Mouse (Mus musculus) layer of hippocampus, postnatal 36 days (tissue): ENCODE results near the gene Shroom3. TPM values are rescaled to one million over a fixed set of nuclear protein-coding genes. Genes with fewer than 3 reads are reported as not detected.

Experiments
- DNase-seq, 2 experiments: peaks; one replicate each; pipeline ENCODE4 v3.0.0; 2022
- total RNA-seq, 2 experiments: library from RNA; stranded (reverse); gene quantifications; 2 replicates each; pipeline ENCODE4 v1.2.3; 2021

Gene Shroom3
- total RNA-seq, 2 experiments from 2014 or later: 2.1 to 2.5 TPM

DNA sequence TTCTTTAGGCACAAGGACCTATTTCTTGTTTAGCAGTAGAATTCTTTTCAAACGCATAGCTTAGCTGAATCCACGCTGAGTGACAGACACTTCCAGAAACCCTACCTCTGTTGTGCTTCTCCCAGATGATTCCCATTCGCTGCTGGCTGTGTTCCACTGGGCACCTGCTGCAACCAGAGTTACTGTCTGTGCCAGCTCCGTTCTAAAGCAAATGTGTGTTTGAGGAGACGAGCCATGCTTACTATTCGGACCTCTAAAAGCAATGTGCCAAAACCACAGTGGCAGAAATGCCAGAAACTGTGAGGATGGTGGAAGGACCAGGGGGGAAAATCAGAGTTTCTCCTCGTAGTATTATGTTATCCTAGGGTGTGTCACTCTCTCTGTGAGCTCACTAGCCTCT is 173.9 kb downstream of the Shroom3 start:
- DNase-seq: peak in 1 of 2 experiments; percentile 5

DNA sequence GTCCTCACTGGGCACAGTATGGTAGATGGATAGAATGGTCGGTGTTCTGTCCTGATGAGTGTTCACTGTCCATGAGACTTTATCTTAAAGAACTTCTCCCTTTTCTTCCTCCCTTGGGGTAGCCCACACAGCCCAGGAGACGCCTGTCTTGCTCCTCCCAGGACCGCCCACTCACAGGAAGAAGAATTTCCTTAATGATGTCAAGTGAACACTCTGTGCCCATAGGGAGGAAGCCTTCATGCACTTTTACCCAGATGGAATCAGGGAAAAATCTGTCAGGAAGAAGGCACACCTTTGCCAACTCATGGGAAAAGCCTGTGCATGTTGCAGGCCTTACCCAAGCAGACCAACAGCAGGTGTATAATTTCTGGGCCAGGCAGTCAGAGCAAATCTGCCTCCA is 174.9 kb downstream of the Shroom3 start:
- no peak for DNase-seq

DNA sequence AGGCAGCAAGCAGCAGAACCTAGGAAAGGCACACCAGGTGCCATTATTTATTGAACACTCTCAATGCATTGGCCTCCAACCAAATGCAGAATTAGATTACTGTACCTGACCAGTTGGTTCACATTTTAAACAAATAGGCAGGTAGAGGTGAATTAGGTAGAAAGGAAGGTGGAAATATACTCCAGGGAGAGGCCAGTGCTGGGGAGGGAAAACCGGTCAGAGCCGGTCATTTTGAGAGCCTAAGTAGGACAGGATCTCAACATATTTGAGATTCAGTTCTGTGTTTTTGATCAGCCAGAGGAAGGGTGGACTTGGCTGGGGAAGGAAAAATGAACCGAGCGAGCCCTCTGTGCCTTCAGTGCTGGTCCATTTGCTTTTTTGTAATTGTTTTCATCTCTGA is 175.3 kb downstream of the Shroom3 start:
- no peak for DNase-seq

DNA sequence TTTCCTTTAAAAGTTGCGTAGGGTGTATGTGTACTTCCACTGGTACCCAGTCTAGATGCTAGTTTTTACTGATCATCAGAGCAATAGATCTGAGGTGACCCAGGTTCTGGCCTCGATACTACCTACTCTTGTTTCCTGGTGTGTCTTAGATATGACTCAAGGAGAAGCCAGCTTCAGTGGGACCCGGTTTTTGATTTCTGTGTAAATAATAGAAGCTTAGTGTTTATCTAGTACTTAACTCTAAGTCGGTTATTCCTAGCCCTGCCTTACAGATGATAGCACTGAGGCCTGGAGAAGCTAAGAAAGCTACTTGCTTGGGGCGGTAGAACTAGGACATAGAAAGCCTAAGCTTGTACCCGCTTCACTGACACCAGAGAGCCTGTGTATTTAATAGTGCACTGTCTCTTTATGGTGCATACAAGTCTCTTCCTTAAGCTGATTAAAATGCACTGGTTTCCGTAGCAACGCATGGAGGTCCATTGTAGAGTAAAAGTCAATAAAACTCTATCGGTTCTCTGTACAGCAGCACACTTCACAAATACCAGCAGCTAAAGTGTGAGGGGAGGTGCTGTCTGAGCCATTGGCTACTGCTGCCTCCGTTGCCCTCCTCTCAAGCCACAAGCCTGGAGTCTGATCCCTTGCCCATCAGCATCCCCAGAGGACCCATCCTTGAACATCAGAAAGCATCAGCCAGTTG is 178.3 kb downstream of the Shroom3 start:
- no peak for DNase-seq

DNA sequence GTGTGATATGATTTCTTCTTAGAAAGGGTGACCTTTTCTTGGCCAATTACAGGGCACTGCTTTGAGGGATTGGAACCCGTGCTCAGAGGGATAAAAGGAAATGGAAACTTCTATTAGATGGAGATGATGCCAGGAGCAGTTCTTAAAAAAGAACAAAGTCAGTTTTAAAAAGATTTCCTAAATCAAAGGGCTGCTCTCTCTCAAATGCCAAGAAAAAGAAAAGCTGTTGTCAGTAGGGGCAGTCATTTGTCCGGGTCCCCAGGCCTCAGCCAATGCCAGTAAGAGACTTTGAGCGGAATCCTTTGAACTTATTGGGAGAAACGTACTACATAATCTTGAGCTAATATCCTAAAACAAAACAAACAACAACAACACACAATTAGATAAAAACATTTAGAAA is 181.9 kb downstream of the Shroom3 start:
- DNase-seq: no peak

DNA sequence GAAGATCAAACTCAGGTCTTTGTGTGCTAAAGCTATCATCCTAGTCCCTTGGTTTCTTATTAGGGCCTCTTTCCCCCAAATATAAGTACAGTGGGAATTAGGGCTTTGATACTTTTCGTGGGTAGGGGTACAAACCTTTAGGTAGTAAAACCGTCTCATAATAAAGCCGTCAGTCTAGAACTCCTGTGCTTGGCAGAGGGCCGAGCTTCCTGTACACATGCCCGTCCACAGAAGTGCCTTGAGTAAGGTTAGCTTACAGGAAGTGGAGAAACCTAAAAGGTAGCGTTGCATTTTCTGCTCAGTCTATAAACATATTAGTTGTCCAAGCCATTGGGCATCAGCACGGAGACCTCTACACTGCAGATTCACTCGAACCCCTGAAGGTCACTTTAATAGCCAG is 183.3 kb downstream of the Shroom3 start:
- DNase-seq: no peak

DNA sequence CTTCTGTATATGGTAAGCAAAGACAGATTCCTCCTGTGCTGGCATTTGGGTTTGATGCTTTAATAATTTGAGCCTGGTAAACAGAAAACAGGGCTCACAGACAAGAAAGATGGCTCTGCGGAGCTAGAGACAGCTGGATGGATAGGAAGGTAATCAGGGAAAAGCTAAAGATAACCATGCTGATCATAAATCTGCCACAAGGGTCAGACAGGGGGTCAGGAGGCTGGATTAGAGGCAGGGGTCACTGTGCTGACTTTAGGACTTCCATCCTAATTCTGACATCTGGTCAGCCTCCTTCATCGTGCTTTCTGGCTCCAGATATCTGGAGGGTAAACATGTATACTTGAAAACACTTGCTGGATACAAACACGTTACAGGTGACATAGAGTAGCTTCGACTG is 184.0 kb downstream of the Shroom3 start:
- no peak for DNase-seq

DNA sequence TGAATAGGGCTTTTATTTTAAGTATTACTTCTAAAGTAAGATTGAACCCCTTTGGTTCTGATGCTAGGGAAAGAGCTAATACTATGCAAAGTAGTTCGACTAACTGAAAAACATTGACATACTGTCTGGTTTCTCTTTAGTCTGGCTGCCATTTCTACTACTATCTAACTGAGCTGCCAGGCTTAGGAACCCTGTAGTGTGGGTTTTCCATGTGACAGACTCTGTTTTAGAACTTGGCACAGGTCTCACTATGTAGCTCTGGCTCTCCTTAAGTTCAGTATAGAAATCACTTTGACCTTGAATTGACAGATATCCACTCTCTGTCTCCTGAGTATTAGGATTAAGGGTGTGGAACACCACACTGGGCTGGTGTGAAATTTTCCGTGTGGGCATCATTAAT is 185.0 kb downstream of the Shroom3 start:
- DNase-seq: no peak

DNA sequence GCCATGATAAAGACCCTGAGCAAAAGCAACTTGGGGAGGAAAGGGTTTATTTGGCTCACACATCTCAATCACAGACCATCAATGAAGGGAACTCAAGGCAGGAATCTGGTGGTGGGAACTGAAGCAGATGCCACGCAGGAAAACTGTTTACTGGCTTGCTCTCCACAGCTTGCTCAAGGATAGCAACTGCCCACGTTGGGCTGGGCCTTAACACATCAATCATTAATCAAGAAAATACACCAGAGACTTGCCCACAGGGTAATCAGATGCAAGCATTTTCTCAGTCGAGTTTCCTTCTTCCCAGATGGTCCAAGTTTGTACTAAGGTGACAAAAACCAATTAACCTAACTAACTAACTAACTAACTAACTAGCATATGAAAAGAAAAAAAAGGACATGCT is 187.8 kb downstream of the Shroom3 start:
- no peak for DNase-seq

DNA sequence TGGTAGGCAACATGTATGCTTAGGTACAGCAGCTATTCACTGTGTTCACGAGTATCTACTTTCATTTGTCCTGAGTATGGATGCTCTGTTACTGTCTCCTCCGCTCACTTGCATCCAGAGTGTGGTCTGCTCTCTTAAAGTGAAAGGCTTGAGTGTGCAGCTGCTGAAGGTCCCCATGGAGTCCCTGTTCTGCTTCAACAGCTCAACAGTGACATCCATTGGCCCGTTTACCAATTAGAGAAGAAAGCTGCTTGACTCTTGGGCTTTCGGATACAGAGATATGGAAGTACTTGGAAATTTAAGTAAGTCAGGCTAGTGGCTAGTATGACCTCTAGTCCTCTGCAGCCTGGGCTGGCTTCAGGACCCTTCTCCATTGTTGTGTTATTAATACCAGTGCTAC is 188.9 kb downstream of the Shroom3 start:
- DNase-seq: no peak

DNA sequence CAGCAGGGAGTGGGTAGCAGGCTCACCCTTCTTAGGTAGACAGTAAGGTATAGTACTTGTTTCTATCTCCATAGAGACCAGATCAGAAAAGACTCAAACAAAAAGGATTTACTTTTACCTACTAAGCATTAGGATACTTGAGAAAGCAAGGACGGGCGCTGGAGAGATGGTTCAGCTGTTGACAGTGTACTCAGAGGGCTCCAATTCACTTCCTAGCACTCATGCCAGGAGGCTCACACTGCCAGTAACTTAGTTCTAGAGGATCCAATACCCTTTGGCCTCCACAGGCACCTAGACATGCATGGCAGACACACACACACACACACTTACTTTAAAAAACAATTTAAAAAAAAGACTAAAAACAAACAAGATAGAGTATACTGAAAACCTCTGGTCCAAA is 189.8 kb downstream of the Shroom3 start:
- no peak for DNase-seq

DNA sequence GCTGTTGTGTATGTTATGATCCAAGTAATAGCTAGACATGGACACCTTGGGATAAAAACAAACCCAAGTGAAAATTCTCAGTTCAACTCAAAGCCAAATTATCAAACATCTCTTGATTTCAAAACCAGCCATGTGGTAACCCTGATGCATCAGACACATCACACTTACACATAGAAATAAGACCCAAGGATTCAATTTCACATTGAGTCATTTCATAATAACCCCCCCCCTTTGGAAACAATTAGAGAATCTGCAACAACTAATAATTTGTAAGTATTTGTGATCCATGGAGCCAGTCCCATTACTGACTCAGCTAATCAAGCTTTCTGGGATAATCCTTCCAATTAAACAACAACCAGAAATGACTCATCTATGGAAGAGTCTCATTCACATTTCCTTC is 190.3 kb downstream of the Shroom3 start:
- no peak for DNase-seq

DNA sequence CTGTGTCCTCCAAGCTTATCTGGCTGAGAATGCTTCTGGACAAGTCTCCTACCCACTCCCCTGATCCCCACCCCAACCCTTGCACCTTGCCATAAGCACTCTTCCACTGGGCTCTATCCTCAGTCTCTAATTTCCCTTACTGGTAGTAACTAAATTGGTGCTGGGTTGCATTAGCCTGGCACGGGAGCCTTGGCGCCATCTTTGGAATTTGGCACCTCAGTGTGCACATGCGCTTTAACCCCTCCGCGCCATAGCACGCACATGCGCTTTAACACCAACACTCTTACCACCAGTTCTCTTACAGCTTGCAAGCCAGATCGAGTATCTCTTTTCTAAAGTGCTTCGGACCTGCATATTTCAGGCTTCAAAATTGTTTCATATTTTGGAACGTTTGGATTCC is 192.6 kb downstream of the Shroom3 start:
- DNase-seq: no peak

DNA sequence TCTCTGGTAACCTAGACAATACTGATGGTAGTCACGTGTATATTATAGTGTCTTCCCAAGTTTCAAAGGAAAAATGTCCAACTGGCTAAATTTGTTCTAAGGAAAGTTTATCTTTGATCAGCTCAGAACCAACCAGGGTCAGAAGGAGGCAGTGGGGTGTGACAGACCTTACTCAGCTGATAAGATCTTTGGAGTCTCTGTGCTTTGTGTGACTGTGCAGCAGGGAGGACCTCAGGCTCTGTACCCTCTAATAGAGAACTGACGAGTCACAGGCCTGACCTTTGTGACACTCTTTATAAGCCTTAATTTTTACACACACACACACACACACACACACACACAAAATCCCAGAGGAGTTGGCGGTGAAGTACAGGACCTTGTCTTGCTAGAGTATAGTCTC is 193.9 kb downstream of the Shroom3 start:
- DNase-seq: no peak

DNA sequence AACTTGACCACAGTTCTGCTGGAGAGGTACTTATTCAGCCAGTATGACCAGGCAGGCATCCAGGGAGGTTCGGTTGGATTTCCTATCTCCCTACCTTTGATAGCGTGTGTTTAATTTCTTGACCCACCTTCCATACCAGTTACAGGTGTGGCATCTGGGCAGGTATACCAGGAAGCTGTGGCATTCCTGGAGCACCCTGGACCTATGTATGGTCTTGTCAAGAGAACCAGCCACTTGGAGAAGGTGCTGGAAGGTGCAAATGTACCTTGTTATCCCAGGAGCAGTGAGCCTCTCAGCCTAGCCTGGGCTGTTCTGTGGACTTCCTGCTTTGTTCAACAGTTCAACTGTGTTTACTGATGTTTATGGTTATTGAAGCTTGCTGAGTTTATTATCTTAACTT is 197.2 kb downstream of the Shroom3 start:
- no peak for DNase-seq

DNA sequence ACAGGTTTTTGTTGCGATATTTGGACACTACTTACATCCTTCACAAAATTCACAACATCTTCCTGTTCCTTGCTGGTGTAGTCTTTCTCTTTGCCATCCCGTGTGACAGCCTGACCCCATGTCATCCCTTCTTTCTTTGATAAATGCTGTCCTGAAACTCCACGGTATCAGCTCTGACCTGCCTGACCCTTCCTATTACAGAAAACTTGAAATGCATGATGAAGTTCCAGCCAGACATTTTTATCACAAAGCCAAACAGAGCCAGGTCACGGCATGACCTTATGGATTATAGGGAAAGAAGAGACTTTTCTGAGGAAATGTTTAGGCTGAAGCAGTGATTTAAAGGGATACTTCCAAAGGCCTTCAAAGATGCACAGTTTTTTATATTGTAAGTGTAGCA is 197.7 kb downstream of the Shroom3 start:
- DNase-seq: no peak

DNA sequence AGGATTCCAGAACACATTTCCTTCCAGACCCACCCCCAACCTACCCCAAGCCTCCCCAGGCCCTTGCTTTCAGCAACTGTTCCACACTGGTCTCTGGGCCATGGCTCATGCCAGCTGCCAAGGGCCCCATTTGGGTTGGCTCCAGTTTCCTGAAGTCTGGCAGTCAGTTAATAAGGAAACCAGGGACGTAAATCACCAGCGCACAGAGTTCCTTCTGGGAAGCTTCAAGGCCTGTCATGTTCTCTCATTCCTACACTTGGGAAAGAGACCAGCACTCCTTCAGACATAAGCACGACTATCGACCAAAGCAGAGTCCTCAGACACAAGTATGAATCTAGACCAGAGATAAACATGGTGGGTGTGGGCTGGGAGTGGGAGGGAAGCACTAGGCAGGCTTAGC is 202.9 kb downstream of the Shroom3 start:
- no peak for DNase-seq

DNA sequence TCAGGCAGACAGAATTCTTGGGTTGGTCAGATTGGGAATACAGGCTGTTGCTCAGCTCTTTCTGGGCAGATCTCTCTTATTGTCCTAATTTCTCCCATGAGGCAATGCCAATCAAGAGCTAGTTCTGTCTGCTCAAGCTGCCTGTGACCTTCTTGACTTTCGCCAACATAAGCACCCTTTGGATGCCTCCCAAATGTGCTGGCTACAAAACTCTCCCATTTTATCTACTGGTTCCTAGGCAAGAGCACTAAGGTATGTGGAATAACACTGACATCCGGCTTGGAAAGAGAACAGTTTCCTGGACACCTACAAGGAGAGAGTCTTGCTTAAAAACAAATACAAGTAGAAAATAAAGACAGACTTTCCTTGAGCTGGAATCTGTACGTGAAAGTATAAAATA is 204.3 kb downstream of the Shroom3 start:
- no peak for DNase-seq

DNA sequence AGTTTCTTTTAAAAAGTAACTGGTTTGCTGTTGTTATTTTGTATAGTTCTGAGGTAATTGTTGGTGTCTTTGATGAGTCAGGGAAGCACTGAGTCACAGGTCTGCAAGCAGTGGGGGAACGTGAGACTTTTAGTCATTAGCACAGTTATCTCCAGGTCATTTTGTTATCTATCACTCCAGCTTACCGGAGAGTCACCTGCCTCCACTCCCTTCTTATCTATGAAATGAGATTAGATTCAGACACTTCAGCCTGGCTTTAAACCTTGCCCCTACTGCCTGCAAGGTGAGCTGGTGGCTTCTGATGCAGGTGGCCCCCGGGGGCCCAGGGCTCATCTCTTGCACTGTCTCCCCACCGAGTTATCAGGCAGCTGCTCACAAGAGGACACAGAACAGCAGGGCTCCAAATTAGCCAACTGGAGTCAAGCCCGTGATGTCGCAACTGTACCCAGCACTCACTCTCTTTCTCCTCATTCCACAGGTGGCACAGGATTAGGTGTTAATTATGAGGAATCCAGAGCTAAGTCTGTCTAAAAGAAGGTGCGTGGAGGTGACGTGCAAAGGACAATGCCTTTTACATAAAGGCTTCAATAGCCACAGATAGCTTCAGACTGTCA is 205.5 kb downstream of the Shroom3 start:
- no peak for DNase-seq

DNA sequence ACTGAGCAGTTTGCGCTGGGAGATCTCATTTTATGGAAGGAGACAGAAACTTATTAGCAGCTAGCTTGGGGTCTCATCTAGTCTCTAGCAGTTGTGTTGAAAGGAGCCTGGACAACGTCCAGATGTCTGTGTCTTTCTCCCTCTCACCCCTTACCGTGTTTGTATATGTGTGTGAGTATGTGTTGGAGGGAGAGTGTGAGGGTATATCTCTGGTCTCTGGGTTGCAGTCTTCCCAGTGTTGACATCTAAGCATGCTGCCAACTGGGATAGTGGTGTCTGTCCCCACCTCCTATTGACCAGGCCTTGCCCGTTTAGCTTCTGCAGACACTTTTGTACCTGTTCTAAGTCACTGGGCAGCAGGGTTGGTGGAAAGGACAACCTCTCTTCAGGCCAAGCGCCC is 207.7 kb downstream of the Shroom3 start:
- no peak for DNase-seq

DNA sequence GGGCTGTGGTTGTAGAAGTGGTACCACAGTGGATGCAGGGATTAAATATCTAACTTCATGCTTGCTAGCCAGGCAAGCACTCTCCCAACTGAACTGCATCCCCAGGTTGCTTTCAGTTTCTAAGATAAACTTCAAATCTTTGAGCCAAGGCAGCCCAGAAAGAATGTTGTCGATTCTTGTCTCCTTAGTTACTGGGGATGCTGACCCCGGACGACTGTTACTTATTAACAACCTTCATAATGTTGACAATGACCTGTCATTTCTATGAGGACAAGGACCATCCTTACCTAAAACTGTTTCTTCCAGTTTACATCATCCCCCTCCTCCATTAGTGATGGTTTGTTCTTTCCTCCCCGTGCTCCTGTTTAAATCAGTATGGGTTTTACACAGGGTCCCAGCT is 210.0 kb downstream of the Shroom3 start:
- DNase-seq: no peak

DNA sequence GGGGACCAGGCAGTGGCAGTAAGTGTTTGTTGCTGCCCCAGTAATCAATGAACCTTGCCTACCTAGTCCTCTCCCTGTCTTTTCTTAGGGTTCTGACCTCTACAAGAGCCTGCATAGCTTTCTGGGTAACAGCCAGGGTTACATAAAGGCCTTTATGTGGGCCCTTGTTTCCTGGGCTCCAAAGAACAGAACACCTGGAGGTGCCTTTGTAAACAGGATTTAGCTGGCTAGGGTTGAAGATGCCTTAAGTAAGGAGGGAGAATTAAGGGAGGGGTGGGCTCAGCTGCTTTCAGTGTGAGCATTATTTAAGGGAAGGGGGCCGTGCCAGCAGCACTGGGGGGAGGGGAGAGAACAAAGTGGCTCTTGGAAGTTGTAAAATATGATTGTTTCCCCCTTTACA is 210.5 kb downstream of the Shroom3 start:
- no peak for DNase-seq

DNA sequence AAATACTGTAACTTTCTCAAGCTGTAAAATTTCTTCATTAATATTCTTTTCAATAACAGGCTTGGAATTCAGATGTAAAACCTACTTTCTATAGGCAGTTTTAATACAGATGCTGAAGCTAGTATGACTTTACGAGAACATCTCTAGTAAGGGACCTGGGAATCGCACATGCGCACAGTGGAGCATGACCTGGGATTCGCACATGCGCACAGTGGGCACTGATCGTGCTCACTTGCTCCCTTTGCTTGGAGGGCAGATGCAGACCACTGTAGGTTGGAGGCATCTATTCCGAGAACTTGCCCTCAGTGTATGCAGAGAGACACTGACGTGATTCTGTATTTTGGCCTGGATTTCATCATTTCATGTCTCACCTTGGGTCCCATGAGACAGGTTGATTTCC is 212.6 kb downstream of the Shroom3 start:
- no peak for DNase-seq

DNA sequence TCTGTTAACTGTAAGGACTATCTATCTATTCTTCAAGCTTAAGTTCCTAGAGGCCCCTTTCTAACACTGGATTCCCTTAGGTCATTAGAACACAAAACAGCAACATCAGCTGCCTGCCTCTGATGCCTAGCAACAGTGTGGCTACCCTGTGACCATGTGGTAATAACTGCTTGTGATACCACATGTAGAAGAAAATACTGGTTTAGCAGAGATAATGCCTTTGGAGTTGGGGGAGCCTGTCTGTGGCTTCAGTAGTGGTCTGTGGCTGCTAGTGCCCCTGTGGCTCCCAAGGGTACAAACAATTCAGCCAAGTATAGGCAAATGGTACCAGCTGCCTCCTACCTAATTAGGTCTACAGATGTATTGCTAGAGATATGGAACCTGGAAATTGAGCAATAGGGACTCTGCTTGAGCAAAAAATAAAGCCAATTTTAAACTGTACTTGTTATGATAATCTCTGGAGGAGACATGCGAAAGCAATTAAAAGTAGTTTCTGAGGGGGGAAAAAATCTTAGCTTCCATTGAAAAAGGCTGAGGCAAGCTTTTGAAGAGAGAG is 213.6 kb downstream of the Shroom3 start:
- no peak for DNase-seq
